Mouse (Mus musculus): ENCODE data around the gene Ptbp1. TPM values are rescaled to one million over a fixed set of nuclear protein-coding genes. Genes with fewer than 3 reads are reported as not detected.

The Ptbp1 gene
- polyA plus RNA-seq, 2 experiments = 84.5 to 126 TPM

- DNase-seq (ENCODE audit: low read depth in 3 of 3, low spot score in 3 of 3) (no peak), ATAC-seq (ENCODE audit: insufficient read depth) (no peak)
- no peak for TF ChIP-seq EP300 (IDR thresholded peaks at IDR 0.05; ENCODE audit: low read depth)
- Histone ChIP-seq H3K27ac (no peak overlapping the region), H3K9me3 (ENCODE audit: control insufficient read depth, low read length) (no peaks in the 10 kb centered on the region; the same call in 1 of the 2 replicates), H3K4me2 (ENCODE audit: low read depth) (no peak overlapping the region), H3K4me3 (ENCODE audit: insufficient read depth in 1 of 2, low read depth in 2 of 2, low read length in 2 of 2) (no peak overlapping the region), H3K27me3 (ENCODE audit: control insufficient read depth, insufficient read depth, low read length) (no peaks in the 10 kb centered on the region), H3K9ac (replicated peaks) (no peak overlapping the region), H3K4me1 (replicated peaks; ENCODE audit: control insufficient read depth in 2 of 2, insufficient read depth in 2 of 2, low read length in 1 of 2) (peaks cover 0 to 2% of the 10 kb centered on the region in 2 experiments; a peak in 1 of 4 replicates), H3K36me3 (replicated peaks; ENCODE audit: control insufficient read depth, insufficient read depth, low read depth) (no peaks in the 10 kb centered on the region)
- 69% methylated on average over 3 of the region's 3 CpGs for WGBS (ENCODE audit: insufficient replicate concordance)
These were observed 14.1 kb upstream of the Ptbp1 start for GRCm38 (mm10) chr10:79840091-79840490.

- TF ChIP-seq EP300 (IDR thresholded peaks at IDR 0.05; ENCODE audit: low read depth) (no peak), CTCF (IDR thresholded peaks at IDR 0.05; ENCODE audit: low read depth) (peak; percentile 25; the same call in 1 of the 2 replicates)
- H3K27ac ChIP-seq = no peak overlapping the region
- H3K4me1 ChIP-seq (replicated peaks; ENCODE audit: control insufficient read depth in 2 of 2, insufficient read depth in 2 of 2, low read length in 1 of 2) = peaks cover 0 to 2% of the 10 kb centered on the region in 2 experiments; a peak in 1 of 4 replicates
- under 1% methylated on average over 24 of the region's 24 CpGs for WGBS (ENCODE audit: insufficient replicate concordance)
- peak overlapping the region; percentile 24 to 43 for H3K4me3 ChIP-seq (ENCODE audit: insufficient read depth in 1 of 2, low read depth in 2 of 2, low read length in 2 of 2)
- no peaks in the 10 kb centered on the region; the same call in 1 of the 2 replicates for H3K9me3 ChIP-seq (ENCODE audit: control insufficient read depth, low read length)
- no peaks in the 10 kb centered on the region for H3K27me3 ChIP-seq (ENCODE audit: control insufficient read depth, insufficient read depth, low read length)
- ATAC-seq (ENCODE audit: insufficient read depth) (peak; percentile 70), DNase-seq (ENCODE audit: low read depth in 3 of 3, low spot score in 3 of 3) (no peak)
- H3K9ac ChIP-seq (replicated peaks) = peak overlapping the region; percentile 4; the same call in 1 of the 2 replicates
- no peaks in the 10 kb centered on the region for H3K36me3 ChIP-seq (replicated peaks; ENCODE audit: control insufficient read depth, insufficient read depth, low read depth)
- peak overlapping the region; percentile 53 for H3K4me2 ChIP-seq (ENCODE audit: low read depth)
These were observed 13.3 kb upstream of the Ptbp1 start for GRCm38 (mm10) chr10:79840644-79841551.

GRCm38 (mm10) chr10:79842322-79842721 lies 11.9 kb upstream of the Ptbp1 start:
- no peak for TF ChIP-seq EP300 (IDR thresholded peaks at IDR 0.05; ENCODE audit: low read depth)
- no peak for TF ChIP-seq CTCF (IDR thresholded peaks at IDR 0.05; ENCODE audit: low read depth)
- Histone ChIP-seq H3K9ac (replicated peaks) (no peak overlapping the region), H3K9me3 (ENCODE audit: control insufficient read depth, low read length) (no peaks in the 10 kb centered on the region), H3K4me2 (ENCODE audit: low read depth) (no peak overlapping the region), H3K4me3 (ENCODE audit: insufficient read depth in 1 of 2, low read depth in 2 of 2, low read length in 2 of 2) (no peak overlapping the region), H3K36me3 (replicated peaks; ENCODE audit: control insufficient read depth, insufficient read depth, low read depth) (no peaks in the 10 kb centered on the region), H3K27ac (no peak overlapping the region), H3K4me1 (replicated peaks; ENCODE audit: control insufficient read depth in 2 of 2, insufficient read depth in 2 of 2, low read length in 1 of 2) (peaks cover 0 to 2% of the 10 kb centered on the region in 2 experiments; a peak in 1 of 4 replicates), H3K27me3 (ENCODE audit: control insufficient read depth, insufficient read depth, low read length) (no peaks in the 10 kb centered on the region)
- ATAC-seq (ENCODE audit: insufficient read depth) (no peak), DNase-seq (ENCODE audit: low read depth in 3 of 3, low spot score in 3 of 3) (no peak)
- 69% methylated on average over 3 of the region's 3 CpGs for WGBS (ENCODE audit: insufficient replicate concordance)

GRCm38 (mm10) chr10:79843476-79843875 lies 10.8 kb upstream of the Ptbp1 start:
- ATAC-seq (ENCODE audit: insufficient read depth) (no peak), DNase-seq (ENCODE audit: low read depth in 3 of 3, low spot score in 3 of 3) (no peak)
- no peak overlapping the region for H3K4me2 ChIP-seq (ENCODE audit: low read depth)
- H3K9ac ChIP-seq (replicated peaks) = no peak overlapping the region
- no peaks in the 10 kb centered on the region for H3K36me3 ChIP-seq (replicated peaks; ENCODE audit: control insufficient read depth, insufficient read depth, low read depth)
- TF ChIP-seq EP300 (IDR thresholded peaks at IDR 0.05; ENCODE audit: low read depth) (no peak), CTCF (IDR thresholded peaks at IDR 0.05; ENCODE audit: low read depth) (no peak)
- 74% methylated on average over 6 of the region's 6 CpGs for WGBS (ENCODE audit: insufficient replicate concordance)
- no peaks in the 10 kb centered on the region for H3K9me3 ChIP-seq (ENCODE audit: control insufficient read depth, low read length)
- no peak overlapping the region for H3K4me3 ChIP-seq (ENCODE audit: insufficient read depth in 1 of 2, low read depth in 2 of 2, low read length in 2 of 2)
- peaks cover 0 to 2% of the 10 kb centered on the region in 2 experiments; a peak in 1 of 4 replicates for H3K4me1 ChIP-seq (replicated peaks; ENCODE audit: control insufficient read depth in 2 of 2, insufficient read depth in 2 of 2, low read length in 1 of 2)
- H3K27me3 ChIP-seq (ENCODE audit: control insufficient read depth, insufficient read depth, low read length) = no peaks in the 10 kb centered on the region
- no peak overlapping the region for H3K27ac ChIP-seq

- Histone ChIP-seq H3K27me3 (ENCODE audit: control insufficient read depth, insufficient read depth, low read length) (no peaks in the 10 kb centered on the region), H3K36me3 (replicated peaks; ENCODE audit: control insufficient read depth, insufficient read depth, low read depth) (no peaks in the 10 kb centered on the region), H3K4me1 (replicated peaks; ENCODE audit: control insufficient read depth in 2 of 2, insufficient read depth in 2 of 2, low read length in 1 of 2) (peaks cover 3 to 8% of the 10 kb centered on the region in 2 experiments), H3K9ac (replicated peaks) (no peak overlapping the region), H3K4me3 (ENCODE audit: insufficient read depth in 1 of 2, low read depth in 2 of 2, low read length in 2 of 2) (no peak overlapping the region), H3K4me2 (ENCODE audit: low read depth) (no peak overlapping the region), H3K9me3 (ENCODE audit: control insufficient read depth, low read length) (no peaks in the 10 kb centered on the region), H3K27ac (no peak overlapping the region)
- TF ChIP-seq CTCF (IDR thresholded peaks at IDR 0.05; ENCODE audit: low read depth) = no peak
- no peak for TF ChIP-seq EP300 (IDR thresholded peaks at IDR 0.05; ENCODE audit: low read depth)
- WGBS (ENCODE audit: insufficient replicate concordance) = 44% methylated on average over 5 of the region's 5 CpGs
- ATAC-seq (ENCODE audit: insufficient read depth) (no peak), DNase-seq (ENCODE audit: low read depth in 3 of 3, low spot score in 3 of 3) (no peak)
These were observed 7.7 kb upstream of the Ptbp1 start for GRCm38 (mm10) chr10:79846553-79846952.

Data from liver, embryonic 14.5 days (tissue).